Mouse (Mus musculus) midbrain, embryonic 14.5 days (tissue): ENCODE measurements at regions not wholly inside any gene's neighbourhood (a gene's known extent, or its start where the extent isn't known, plus 50 kb on each side); places are given as distances from the start of the nearest gene placed in this dataset.
A peak's percentile ranks its signal among the peaks of the same experiment; 100 is the strongest.

ENCODE experiments used
- ATAC-seq: fragments of 200-750 bp; cut with Nextera tagmentation; 2 replicates; pipeline ENCODE4 v1.8.0; 2017; ENCODE audit warnings: moderate number of reproducible peaks, moderate library complexity; ENCODE audit not compliant: low FRiP score, low TSS enrichment
- DNase-seq: peaks from one replicate; pipeline ENCODE4 v3.0.0-alpha.2; 2015
- H3K27ac ChIP-seq: fragments of 300-500 bp; sonication (generic); replicated peaks from 2 replicates; pipeline ENCODE4 v1.5.1; 2014; ENCODE audit warnings: mild to moderate bottlenecking, low read depth, low read length, moderate library complexity
- H3K27me3 ChIP-seq: fragments of 300-500 bp; sonication (generic); 2 replicates; pipeline ENCODE4 v1.6.1; 2014; ENCODE audit warnings: low read length, control low read depth, mixed read lengths; ENCODE audit not compliant: control insufficient read depth, insufficient read depth
- H3K36me3 ChIP-seq: fragments of 300-500 bp; sonication (generic); 2 replicates; pipeline ENCODE4 v1.6.1; 2014; ENCODE audit warnings: low read length, control low read depth; ENCODE audit not compliant: control insufficient read depth, insufficient read depth
- H3K4me1 ChIP-seq: fragments of 300-500 bp; sonication (generic); 2 replicates; pipeline ENCODE4 v1.6.1; 2014; ENCODE audit warnings: mild to moderate bottlenecking, antibody characterized with exemption, low read length, control low read depth; ENCODE audit not compliant: control insufficient read depth, insufficient read depth
- H3K4me2 ChIP-seq: fragments of 300-500 bp; sonication (generic); 2 replicates; pipeline ENCODE4 v1.6.1; 2014; ENCODE audit warnings: mild to moderate bottlenecking, low read length, moderate library complexity
- H3K4me3 ChIP-seq: fragments of 300-500 bp; sonication (generic); replicated peaks from 2 replicates; pipeline ENCODE4 v1.5.1; 2014; ENCODE audit warnings: low read depth, low read length
- H3K9ac ChIP-seq: fragments of 300-500 bp; sonication (generic); replicated peaks from 2 replicates; pipeline ENCODE4 v1.6.1; 2014; ENCODE audit warnings: mild to moderate bottlenecking, low read length, moderate library complexity
- H3K9me3 ChIP-seq: fragments of 300-500 bp; sonication (generic); 2 replicates; pipeline ENCODE4 v1.6.1; 2016; ENCODE audit warnings: low read length, control low read depth, mixed read lengths; ENCODE audit not compliant: control insufficient read depth
- WGBS: fragments of 180-500 bp; shearing (Covaris S2); extraction: QIAGEN DNeasy Blood & Tissue Kit; methylation state at CpG from one replicate; pipeline ENCODE4 v1.1.7; 2014; 5-methylcytosine and 5-hydroxymethylcytosine counted together

DNA sequence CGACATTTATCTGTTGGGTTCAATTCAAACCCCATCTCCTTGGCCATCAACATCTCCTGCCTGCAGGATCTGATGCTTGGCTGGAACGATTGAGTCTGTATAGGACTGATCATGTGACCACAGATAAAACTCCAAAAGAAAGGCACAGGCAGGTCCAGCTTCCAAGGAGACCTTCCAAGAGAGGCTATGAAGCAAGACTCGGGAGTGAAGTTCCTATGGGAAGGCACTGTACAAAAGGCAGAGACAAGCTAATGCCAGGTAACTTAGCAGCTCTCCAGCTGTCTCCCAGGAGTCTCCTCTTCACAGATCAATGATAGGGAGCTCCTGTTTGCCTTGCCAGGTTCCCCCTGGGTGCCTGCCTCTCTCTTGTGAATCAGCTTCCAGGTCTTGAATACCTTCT lies 528.2 kb upstream of the Adamts16 start:
- DNase-seq: no peak
- no peak overlapping the region for H3K4me3 ChIP-seq
- WGBS: 82% methylated on average over 3 of the region's 3 CpGs
- no peak overlapping the region for H3K9ac ChIP-seq
- H3K4me2 ChIP-seq: no peak overlapping the region
- no peak for ATAC-seq
- H3K27ac ChIP-seq: no peak overlapping the region
- H3K36me3 ChIP-seq: no peaks in the 10 kb centered on the region
- no peaks in the 10 kb centered on the region for H3K4me1 ChIP-seq
- H3K27me3 ChIP-seq: no peaks in the 10 kb centered on the region
- no peaks in the 10 kb centered on the region for H3K9me3 ChIP-seq

DNA sequence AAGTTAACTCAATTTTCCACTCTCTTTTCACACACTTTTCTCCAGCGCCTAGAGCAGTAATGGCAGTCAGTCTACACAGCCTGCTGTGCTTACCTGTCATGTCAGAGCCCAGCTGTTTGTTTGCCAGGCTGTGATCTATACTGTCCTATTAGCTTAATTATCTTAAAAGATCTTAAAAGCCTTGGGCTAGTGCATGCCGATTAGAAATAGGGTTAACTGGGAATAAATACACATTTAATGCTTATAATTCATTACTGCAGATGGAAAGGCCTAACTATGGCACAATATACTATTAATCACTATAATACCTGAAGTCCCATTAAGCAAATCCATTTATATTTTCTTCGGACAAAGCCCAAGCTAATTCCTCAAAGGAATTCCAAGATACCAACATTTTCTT lies 523.6 kb upstream of the Adamts16 start:
- ATAC-seq: no peak
- no peak for DNase-seq
- WGBS: 81% methylated on average over 3 of the region's 3 CpGs
- H3K27ac ChIP-seq: no peak overlapping the region
- no peaks in the 10 kb centered on the region for H3K4me1 ChIP-seq
- H3K36me3 ChIP-seq: no peaks in the 10 kb centered on the region
- H3K9me3 ChIP-seq: no peaks in the 10 kb centered on the region
- no peaks in the 10 kb centered on the region for H3K27me3 ChIP-seq
- H3K4me3 ChIP-seq: no peak overlapping the region
- no peak overlapping the region for H3K4me2 ChIP-seq
- no peak overlapping the region for H3K9ac ChIP-seq

DNA sequence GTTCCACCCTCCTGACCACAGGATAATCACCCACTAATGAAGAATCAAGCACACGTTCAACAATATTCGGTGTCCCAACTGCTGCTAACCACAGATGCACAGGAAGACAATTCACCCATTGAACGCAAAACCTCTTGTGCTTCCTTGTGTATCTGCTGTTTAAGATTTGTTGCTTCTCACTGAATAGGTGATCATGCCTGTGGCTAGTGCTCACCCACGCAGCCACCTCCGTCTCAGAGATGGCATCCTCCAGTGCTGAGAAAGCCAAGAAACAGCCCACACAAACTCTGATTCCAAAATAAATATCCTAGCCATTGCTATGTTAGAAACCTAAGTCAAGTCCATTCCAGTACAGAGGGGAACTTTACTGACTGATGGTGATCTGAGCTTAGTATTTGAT lies 520.7 kb upstream of the Adamts16 start:
- Histone ChIP-seq H3K27me3 (no peaks in the 10 kb centered on the region), H3K9ac (no peak overlapping the region), H3K4me3 (no peak overlapping the region), H3K36me3 (no peaks in the 10 kb centered on the region), H3K9me3 (no peaks in the 10 kb centered on the region), H3K27ac (no peak overlapping the region), H3K4me2 (no peak overlapping the region), H3K4me1 (no peaks in the 10 kb centered on the region)
- no peak for DNase-seq
- WGBS: 76% methylated on average over 5 of the region's 5 CpGs
- no peak for ATAC-seq

DNA sequence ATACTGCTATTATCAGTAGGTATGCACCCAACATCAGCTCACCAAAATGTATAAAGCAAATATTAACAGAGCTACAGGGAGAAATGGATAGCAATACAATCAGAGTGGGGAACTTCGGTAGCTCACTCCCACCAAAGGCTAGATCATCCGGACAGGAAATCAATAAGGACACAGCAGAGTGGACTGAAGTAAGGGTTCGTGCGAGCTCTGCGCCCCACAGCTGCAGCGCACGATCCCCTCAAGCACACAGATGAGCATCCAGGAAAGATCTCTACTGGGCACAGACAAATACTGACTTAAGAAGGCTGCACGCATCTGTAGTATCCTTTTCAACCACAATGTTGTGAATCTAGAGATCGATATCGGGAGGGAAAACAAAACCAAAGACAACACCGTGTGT lies 517.5 kb upstream of the Adamts16 start:
- no peak overlapping the region for H3K27ac ChIP-seq
- no peak overlapping the region for H3K4me2 ChIP-seq
- H3K36me3 ChIP-seq: no peaks in the 10 kb centered on the region
- no peaks in the 10 kb centered on the region for H3K27me3 ChIP-seq
- ATAC-seq (no peak), DNase-seq (no peak)
- H3K9ac ChIP-seq: no peak overlapping the region
- no peaks in the 10 kb centered on the region for H3K4me1 ChIP-seq
- no peaks in the 10 kb centered on the region for H3K9me3 ChIP-seq
- 85% methylated on average over 11 of the region's 11 CpGs for WGBS
- no peak overlapping the region for H3K4me3 ChIP-seq

DNA sequence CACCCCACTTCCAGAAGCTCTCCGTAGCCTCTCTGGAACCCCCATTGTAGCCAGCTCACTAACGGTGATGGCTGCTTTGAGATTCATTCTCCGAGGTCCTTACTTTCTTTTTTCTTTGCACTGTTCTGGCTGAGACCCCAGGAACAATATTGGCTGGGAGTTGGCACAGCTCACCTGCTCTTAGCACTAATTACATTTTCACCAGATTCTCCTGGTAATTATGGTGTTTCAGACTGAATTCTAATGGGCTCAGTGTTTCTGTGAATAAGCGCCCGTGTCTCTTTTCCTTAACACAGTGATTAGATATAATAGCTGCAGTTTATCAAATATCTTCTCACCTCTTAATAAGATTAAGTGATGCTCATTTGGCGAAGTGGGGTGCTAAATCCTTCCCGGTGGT lies 509.2 kb upstream of the Adamts16 start:
- ATAC-seq: no peak
- Histone ChIP-seq H3K4me2 (no peak overlapping the region), H3K9ac (no peak overlapping the region), H3K27ac (no peak overlapping the region), H3K27me3 (no peaks in the 10 kb centered on the region), H3K4me1 (no peaks in the 10 kb centered on the region; the same call in 1 of the 2 replicates), H3K36me3 (no peaks in the 10 kb centered on the region), H3K9me3 (no peaks in the 10 kb centered on the region), H3K4me3 (no peak overlapping the region)
- 77% methylated on average over 7 of the region's 7 CpGs for WGBS
- no peak for DNase-seq

DNA sequence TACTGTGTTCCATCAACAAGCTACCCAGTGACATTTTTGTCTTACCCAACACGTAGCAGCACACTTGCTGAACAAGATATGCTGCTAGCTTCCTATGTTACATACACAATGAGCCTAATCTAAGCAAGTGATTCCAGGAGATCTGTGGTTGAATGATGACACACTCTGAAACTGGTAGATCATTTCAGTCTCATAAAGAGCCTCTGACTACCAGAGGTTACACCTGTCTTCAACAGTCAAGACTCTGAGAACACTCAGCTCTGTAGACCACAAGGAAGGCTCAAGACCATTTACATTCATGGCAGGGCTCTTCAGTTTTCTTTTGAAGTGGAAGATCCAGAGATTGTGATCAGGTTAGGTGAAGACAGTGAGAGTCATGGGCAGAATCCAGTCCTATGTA lies 501.3 kb upstream of the Adamts16 start:
- Histone ChIP-seq H3K4me1 (peaks cover 3% of the 10 kb centered on the region; the same call in 1 of the 2 replicates), H3K36me3 (no peaks in the 10 kb centered on the region), H3K4me2 (no peak overlapping the region), H3K9me3 (no peaks in the 10 kb centered on the region), H3K9ac (no peak overlapping the region), H3K4me3 (no peak overlapping the region), H3K27ac (no peak overlapping the region), H3K27me3 (no peaks in the 10 kb centered on the region)
- ATAC-seq (no peak), DNase-seq (no peak)
- 93% methylated on average over 1 of the region's 1 CpGs for whole genome bisulfite sequencing

DNA sequence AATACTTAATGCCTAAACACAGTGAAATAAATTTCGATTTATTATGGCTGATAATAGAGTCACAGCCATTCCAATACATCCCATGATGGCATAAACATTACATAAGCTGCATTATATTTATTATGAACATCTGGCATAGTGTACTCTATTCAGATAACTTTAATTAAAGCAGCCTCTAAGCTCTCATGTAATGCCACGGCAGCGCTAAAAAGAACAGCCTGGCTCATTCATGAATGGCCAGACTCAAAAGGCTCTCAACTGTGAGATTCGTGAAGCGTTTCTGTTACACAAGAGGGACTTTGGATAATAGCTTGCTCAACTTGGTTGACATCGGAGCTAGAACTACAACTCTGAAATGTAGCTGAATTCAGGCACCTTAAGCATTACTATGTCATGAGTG lies 497.1 kb upstream of the Adamts16 start:
- 14% methylated on average over 6 of the region's 6 CpGs for WGBS
- Histone ChIP-seq H3K9me3 (no peaks in the 10 kb centered on the region), H3K4me3 (no peak overlapping the region), H3K4me2 (no peak overlapping the region), H3K27ac (no peak overlapping the region), H3K4me1 (peaks cover 3% of the 10 kb centered on the region; the same call in 1 of the 2 replicates), H3K36me3 (no peaks in the 10 kb centered on the region), H3K27me3 (no peaks in the 10 kb centered on the region), H3K9ac (no peak overlapping the region)
- DNase-seq (peak; percentile 43), ATAC-seq (no peak)

DNA sequence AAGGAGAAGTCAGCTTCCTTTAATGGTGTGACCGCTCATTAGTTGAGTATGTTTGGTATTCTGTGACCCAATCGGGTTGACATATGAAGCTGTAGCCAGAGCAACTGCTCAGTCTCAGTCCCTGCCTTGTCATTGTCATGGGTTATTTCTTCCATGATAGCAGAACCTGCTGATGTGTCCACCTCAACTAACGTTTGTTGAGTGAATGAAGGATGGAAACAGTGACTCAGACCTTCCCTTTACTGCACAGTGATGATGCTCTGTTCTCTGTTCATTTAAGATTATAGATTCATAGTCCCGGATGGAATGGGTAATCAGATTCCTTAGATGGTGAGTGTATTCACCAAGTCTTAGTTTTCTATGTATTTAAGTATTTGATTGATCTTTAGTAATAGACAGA lies 493.3 kb upstream of the Adamts16 start:
- DNase-seq: no peak
- H3K27me3 ChIP-seq: no peaks in the 10 kb centered on the region
- H3K9me3 ChIP-seq: no peaks in the 10 kb centered on the region
- WGBS: 94% methylated on average over 4 of the region's 4 CpGs
- no peak overlapping the region for H3K27ac ChIP-seq
- no peak overlapping the region for H3K4me2 ChIP-seq
- H3K9ac ChIP-seq: no peak overlapping the region
- H3K36me3 ChIP-seq: no peaks in the 10 kb centered on the region
- ATAC-seq: no peak
- H3K4me1 ChIP-seq: peaks cover 7% of the 10 kb centered on the region; the same call in 1 of the 2 replicates
- H3K4me3 ChIP-seq: no peak overlapping the region

DNA sequence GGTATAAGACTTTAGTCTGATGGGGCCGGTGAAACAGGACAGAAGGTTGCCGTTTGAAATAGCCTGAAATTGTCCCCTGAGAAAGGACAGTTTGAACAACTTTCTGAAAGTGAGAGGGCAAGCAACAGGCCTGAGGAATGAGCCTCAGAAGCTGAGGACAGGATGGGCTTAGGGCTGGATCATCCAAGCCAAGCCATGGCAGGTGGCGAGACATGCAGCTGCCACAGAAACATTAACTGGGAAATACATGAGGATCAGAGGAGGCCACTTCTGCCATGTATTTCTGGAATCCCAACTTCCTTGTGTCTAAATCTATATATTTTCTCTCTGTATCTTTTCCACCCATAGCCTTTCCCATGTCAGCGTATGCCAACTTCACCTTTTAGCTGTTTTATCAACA lies 491.5 kb upstream of the Adamts16 start:
- H3K4me1 ChIP-seq: 0 out of 2 replicates have a peak, but pooled peaks cover 4% of the 10 kb centered on the region
- no peak overlapping the region for H3K4me2 ChIP-seq
- H3K27me3 ChIP-seq: no peaks in the 10 kb centered on the region
- no peak for ATAC-seq
- H3K27ac ChIP-seq: no peak overlapping the region
- no peaks in the 10 kb centered on the region for H3K9me3 ChIP-seq
- WGBS: 95% methylated on average over 4 of the region's 4 CpGs
- no peaks in the 10 kb centered on the region for H3K36me3 ChIP-seq
- no peak overlapping the region for H3K9ac ChIP-seq
- no peak overlapping the region for H3K4me3 ChIP-seq
- DNase-seq: no peak
